In genomic region chr16:87292826-87293225, GRCm38 (mm10) we compare ENCODE assay signal across 27 mouse cellular contexts.
DNase-seq lines count a peak whose midpoint lies in the region; ATAC-seq and TF ChIP-seq lines count a peak whose summit lies in the region.
"Had no signal": no experiment of that assay in that cellular context is flagged by ENCODE, and none has a peak within 500 bp of the region (broad histone marks: within the 10 kb centered on the region; RNA-seq: fewer than 3 reads in every experiment).

No protein-coding gene starts in this region.

- no peak for TF ChIP-seq CTCF in gastrocnemius, adult 2 months (IDR thresholded peaks at IDR 0.05)
- TF ChIP-seq CTCF in kidney, adult 2 months (conservative IDR thresholded peaks at IDR 0.05; ENCODE audit: insufficient read depth, insufficient read length, low read depth, low read length) = no peak

- H3K9ac ChIP-seq in forebrain, embryonic 13.5 days = no peak overlapping the region
- no peak overlapping the region for H3K9ac ChIP-seq in forebrain, embryonic 12.5 days
- H3K9ac ChIP-seq: embryonic facial prominence, embryonic 12.5 days; embryonic facial prominence, embryonic 15.5 days; heart, embryonic 13.5 days; hindbrain, embryonic 14.5 days had no signal

- no peak overlapping the region for H3K4me2 ChIP-seq in forebrain, embryonic 13.5 days
- H3K4me2 ChIP-seq in forebrain, embryonic 12.5 days = no peak overlapping the region
- H3K4me2 ChIP-seq: embryonic facial prominence, embryonic 12.5 days; embryonic facial prominence, embryonic 15.5 days; heart, embryonic 13.5 days; hindbrain, embryonic 14.5 days had no signal

- intact Hi-C loops in gastrocnemius, adult 2 months (cut with DNase I) = no loop called here

- H3K27ac ChIP-seq in forebrain, embryonic 13.5 days = no peak overlapping the region
- no peak overlapping the region for H3K27ac ChIP-seq in forebrain, embryonic 12.5 days
- peak overlapping the region; percentile 73 for H3K27ac ChIP-seq in gastrocnemius, adult 2 months
- no peak overlapping the region for H3K27ac ChIP-seq in kidney, adult 2 months (ENCODE audit: insufficient read depth, low read depth, low read length)
- H3K27ac ChIP-seq: embryonic facial prominence, embryonic 12.5 days; embryonic facial prominence, embryonic 15.5 days; heart, adult 2 months; heart, embryonic 10.5 days; heart, embryonic 13.5 days; hindbrain, embryonic 14.5 days; hindbrain, postnatal 0 days had no signal

- no peak for TF ChIP-seq POLR2A in kidney, adult 2 months (IDR thresholded peaks at IDR 0.05; ENCODE audit: low read depth, low read length)

- no peaks in the 10 kb centered on the region for H3K27me3 ChIP-seq in forebrain, embryonic 13.5 days
- H3K27me3 ChIP-seq in forebrain, embryonic 12.5 days = no peaks in the 10 kb centered on the region
- H3K27me3 ChIP-seq in kidney, adult 2 months (replicated peaks; ENCODE audit: control insufficient read depth, insufficient read depth, low read length) = no peaks in the 10 kb centered on the region
- H3K27me3 ChIP-seq: embryonic facial prominence, embryonic 12.5 days; embryonic facial prominence, embryonic 15.5 days; heart, embryonic 13.5 days had no signal

- H3K4me1 ChIP-seq in forebrain, embryonic 13.5 days = no peaks in the 10 kb centered on the region
- no peaks in the 10 kb centered on the region for H3K4me1 ChIP-seq in forebrain, embryonic 12.5 days
- H3K4me1 ChIP-seq in kidney, adult 2 months (ENCODE audit: control insufficient read depth, insufficient read depth, low read length) = no peaks in the 10 kb centered on the region
- H3K4me1 ChIP-seq: embryonic facial prominence, embryonic 12.5 days; embryonic facial prominence, embryonic 15.5 days; heart, embryonic 10.5 days; heart, embryonic 13.5 days had no signal

- H3K36me3 ChIP-seq in forebrain, embryonic 13.5 days (ENCODE audit: poor library complexity, severe bottlenecking) = no peaks in the 10 kb centered on the region
- H3K36me3 ChIP-seq in forebrain, embryonic 12.5 days (replicated peaks) = no peaks in the 10 kb centered on the region
- H3K36me3 ChIP-seq in kidney, adult 2 months (ENCODE audit: control insufficient read depth, insufficient read depth, low read length) = no peaks in the 10 kb centered on the region
- H3K36me3 ChIP-seq: embryonic facial prominence, embryonic 12.5 days; embryonic facial prominence, embryonic 15.5 days; heart, embryonic 10.5 days; heart, embryonic 13.5 days had no signal

- no peaks in the 10 kb centered on the region; the same call in 1 of the 2 replicates for H3K9me3 ChIP-seq in forebrain, embryonic 13.5 days (replicated peaks)
- no peaks in the 10 kb centered on the region for H3K9me3 ChIP-seq in forebrain, embryonic 12.5 days
- H3K9me3 ChIP-seq: embryonic facial prominence, embryonic 12.5 days; embryonic facial prominence, embryonic 15.5 days; heart, embryonic 10.5 days; heart, embryonic 13.5 days had no signal

- ATAC-seq in forebrain, embryonic 13.5 days = peak; percentile 57; the same call in 1 of the 2 replicates
- no peak for ATAC-seq in forebrain, embryonic 12.5 days (ENCODE audit: low FRiP score)
- ATAC-seq in erythroid progenitor cell, adult 5-6 weeks (replicated peaks; ENCODE audit: low FRiP score, poor library complexity, severe bottlenecking) = no peak
- ATAC-seq: activated CD4-positive, CD25-positive, alpha-beta regulatory T cell, adult 4 months; hindbrain, postnatal 0 days; inflammation-experienced regulatory T-cells, adult 6 months; intestine, embryonic 16.5 days had no signal

- DNase-seq in gastrocnemius, adult 2 months = no peak
- DNase-seq in gastrocnemius, postnatal 25 days = no peak
- peak; percentile 5 for DNase-seq in layer of hippocampus, adult 9-11 months
- no peak for DNase-seq in layer of hippocampus, postnatal 10 days (ENCODE audit: low spot score in 2 of 2)
- DNase-seq in kidney, adult 2 months = no peak
- DNase-seq: adrenal gland, adult 8-10 months; adrenal gland, postnatal 25 days; cerebellum, adult 11 months; cerebellum, adult 2 months; cerebellum, adult 9-11 months; cerebellum, postnatal 25 days; gastrocnemius, postnatal 36 days; heart, adult 2 months; heart, postnatal 14 days; heart, postnatal 4 days had no signal

- 93% methylated on average over 1 of the region's 1 CpGs for WGBS in forebrain, embryonic 13.5 days
- 86% methylated on average over 1 of the region's 1 CpGs for WGBS in forebrain, embryonic 12.5 days
- WGBS in kidney, adult 2 months = 95% methylated on average over 1 of the region's 1 CpGs

- no peak overlapping the region for H3K4me3 ChIP-seq in forebrain, embryonic 13.5 days
- H3K4me3 ChIP-seq in forebrain, embryonic 12.5 days (replicated peaks) = no peak overlapping the region
- H3K4me3 ChIP-seq in gastrocnemius, adult 2 months = no peak overlapping the region
- no peak overlapping the region for H3K4me3 ChIP-seq in kidney, adult 2 months (ENCODE audit: insufficient read depth, low read depth, low read length)
- H3K4me3 ChIP-seq: embryonic facial prominence, embryonic 12.5 days; embryonic facial prominence, embryonic 15.5 days; heart, adult 2 months; heart, embryonic 10.5 days; heart, embryonic 13.5 days had no signal
